In genomic region chr3:54755145-54756041, GRCm38 (mm10) we compare ENCODE assay signal across 8 mouse cellular contexts. TPM values are rescaled to one million over a fixed set of nuclear protein-coding genes. Genes with fewer than 3 reads are reported as not detected.
A peak's percentile ranks its signal among the peaks of the same experiment; 100 is the strongest.
DNase-seq lines count a peak whose midpoint lies in the region; ATAC-seq and TF ChIP-seq lines count a peak whose summit lies in the region.

TSS of gene Smad9 (plus strand) at chr3:54755582.

- H3K4me2 ChIP-seq in intestine, embryonic 15.5 days (replicated peaks), result peak within 1 kb of the TSS; percentile 91

- under 1% methylated on average over 66 of the region's 66 CpGs for WGBS in intestine, embryonic 15.5 days
- under 1% methylated on average over 66 of the region's 66 CpGs for WGBS in small intestine, adult 2 months

- peak within 1 kb of the TSS; percentile 83 for H3K27ac ChIP-seq in intestine, embryonic 15.5 days
- peak within 1 kb of the TSS; percentile 32; the same call in 1 of the 2 replicates for H3K27ac ChIP-seq in small intestine, adult 2 months (ENCODE audit: insufficient read depth, low read depth, low read length)

- H3K27me3 ChIP-seq in intestine, embryonic 15.5 days (replicated peaks), result peaks cover 10% of the 10 kb centered on the region; the same call in 1 of the 2 replicates
- H3K27me3 ChIP-seq in small intestine, adult 2 months (ENCODE audit: control insufficient read depth, insufficient read depth, low read length), result no peaks in the 10 kb centered on the region; the same call in none of the 2 replicates

- peak within 1 kb of the TSS; percentile 69 for H3K9ac ChIP-seq in intestine, embryonic 15.5 days

- peaks cover 8% of the 10 kb centered on the region; the same call in 1 of the 2 replicates for H3K36me3 ChIP-seq in intestine, embryonic 15.5 days
- H3K36me3 ChIP-seq in small intestine, adult 2 months (ENCODE audit: control insufficient read depth, insufficient read depth, low read length), result 0 out of 2 replicates have a peak, but pooled peaks cover 2% of the 10 kb centered on the region

- no peak for TF ChIP-seq CTCF in small intestine, adult 2 months (IDR thresholded peaks at IDR 0.05; ENCODE audit: extremely low read depth, insufficient read length, insufficient replicate concordance, low read depth, low read length)

- peaks cover 9% of the 10 kb centered on the region; the same call in 1 of the 2 replicates for H3K4me1 ChIP-seq in intestine, embryonic 15.5 days (replicated peaks)
- peaks cover 3% of the 10 kb centered on the region for H3K4me1 ChIP-seq in small intestine, adult 2 months (ENCODE audit: control insufficient read depth, insufficient read depth, insufficient read length, low read length)

- ATAC-seq in intestine, embryonic 15.5 days, result peak; percentile 87

- peak within 1 kb of the TSS; percentile 66 for H3K4me3 ChIP-seq in intestine, embryonic 15.5 days (replicated peaks)
- H3K4me3 ChIP-seq in small intestine, adult 2 months (ENCODE audit: low read depth, low read length), result peak within 1 kb of the TSS; percentile 71

- intact Hi-C loops in left cerebral cortex, postnatal 25 days (cut with DNase I), result loop anchor here (5.0 kb wide), 1 partner anchor 52 kb away; the partner anchor contains the start of gene Rfxap

- no peak for TF ChIP-seq POLR2A in small intestine, adult 2 months (IDR thresholded peaks at IDR 0.05; ENCODE audit: low read depth, low read length)

- DNase-seq in adrenal gland, postnatal 10 days, result peak; percentile 87
- peak; percentile 71 for DNase-seq in embryo, embryonic 10 days (ENCODE audit: low spot score)
- DNase-seq in gastrocnemius, postnatal 25 days, result peak; percentile 37
- DNase-seq in left cerebral cortex, postnatal 25 days (ENCODE audit: low spot score in 2 of 2), result peak; percentile 68 to 72
- peak; percentile 51 for DNase-seq in mesoderm, embryonic 11.5 days (ENCODE audit: low read depth, low spot score)
- DNase-seq in thymus, postnatal 36 days, result no peak

- H3K9me3 ChIP-seq in intestine, embryonic 15.5 days, result no peaks in the 10 kb centered on the region

RNA-seq across cellular contexts. Expression of gene Smad9, which starts in this region (rescaled TPM):
- 10 to 100 TPM in 1 of 2 experiments, 1 to 10 TPM in 1; 7.1 to 10.2 TPM for total RNA-seq in adrenal gland, postnatal 10 days (2021)
- total RNA-seq in gastrocnemius, postnatal 25 days (2021), result under 1 TPM; 0.16 to 0.51 TPM
- 1.5 and 1.6 TPM in 2 replicates for polyA plus RNA-seq in intestine, embryonic 15.5 days (2015; fragmentation: Nextera tagmentation; extraction: Ambion mirVana)
- 1 to 10 TPM; 6.4 to 8.0 TPM for total RNA-seq in left cerebral cortex, postnatal 25 days (2021)
- 1.1 and 1.3 TPM in 2 replicates for polyA plus RNA-seq in small intestine, adult 2 months (2012; rRNA removed)

Comparison
In these comparisons a context has a peak if more than half of its experiments do, and no peak if none do; other contexts are left out.
1. RNA of gene Smad9 (total RNA-seq): 7.1 to 10.2 TPM in adrenal gland, postnatal 10 days and 6.4 to 8.0 TPM in left cerebral cortex, postnatal 25 days; 0.16 to 0.51 TPM in gastrocnemius, postnatal 25 days; every median in the first group is over 4 times any median in the second.
2. Peak in DNase-seq in gastrocnemius, postnatal 25 days; RNA of the gene not detected or under 1 TPM.
3. DNase-seq: peak in adrenal gland, postnatal 10 days (single experiment), embryo, embryonic 10 days (single experiment), left cerebral cortex, postnatal 25 days (2 of 2) and mesoderm, embryonic 11.5 days (single experiment); none in thymus, postnatal 36 days (0 of 2).